Comparison of ENCODE assay signal across 26 mouse cellular contexts in the genomic region with DNA sequence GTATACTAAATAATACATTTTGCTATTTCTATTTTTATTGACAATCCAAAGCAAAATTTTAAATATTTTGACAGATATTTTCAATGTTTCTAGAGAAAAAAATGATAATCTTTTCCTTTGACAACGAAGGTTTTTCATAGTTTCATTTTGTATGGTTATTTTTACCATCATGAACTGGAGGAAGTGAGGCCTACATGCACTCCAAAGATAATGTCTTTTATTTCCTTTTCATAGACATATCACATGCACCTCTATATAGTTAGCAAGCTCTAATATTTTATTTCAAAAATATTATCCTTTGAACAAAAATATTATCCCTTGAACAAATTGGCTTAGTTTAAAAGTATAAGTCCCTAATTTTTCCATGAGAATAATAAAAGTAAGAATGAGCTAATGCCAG. TPM values are rescaled to one million over a fixed set of nuclear protein-coding genes. Genes with fewer than 3 reads are reported as not detected.
DNase-seq lines count a peak whose midpoint lies in the region; ATAC-seq and TF ChIP-seq lines count a peak whose summit lies in the region.
"Had no signal": no experiment of that assay in that cellular context is flagged by ENCODE, and none has a peak within 500 bp of the region (broad histone marks: within the 10 kb centered on the region; RNA-seq: fewer than 3 reads in every experiment).

No protein-coding gene starts in this region.

- H3K36me3 ChIP-seq in MEL (ENCODE audit: control insufficient read depth in 1 of 2, insufficient read depth in 2 of 2, low read length in 2 of 2): peaks cover 0 to 9% of the 10 kb centered on the region in 2 experiments; a peak in 2 of 4 replicates
- H3K36me3 ChIP-seq: embryonic facial prominence, embryonic 13.5 days; embryonic facial prominence, embryonic 15.5 days; forebrain, embryonic 10.5 days; forebrain, embryonic 12.5 days had no signal

- no peaks in the 10 kb centered on the region for H3K9me3 ChIP-seq in MEL (replicated peaks; ENCODE audit: insufficient read depth, low read length)
- H3K9me3 ChIP-seq: embryonic facial prominence, embryonic 13.5 days; embryonic facial prominence, embryonic 15.5 days; forebrain, embryonic 10.5 days; forebrain, embryonic 12.5 days; G1E had no signal

- no peak overlapping the region for H3K9ac ChIP-seq in MEL (ENCODE audit: control insufficient read depth, low read depth, low read length, poor library complexity, severe bottlenecking)
- H3K9ac ChIP-seq: embryonic facial prominence, embryonic 13.5 days; embryonic facial prominence, embryonic 15.5 days; forebrain, embryonic 12.5 days had no signal

- TF ChIP-seq RAD21 in MEL (IDR thresholded peaks at IDR 0.05; ENCODE audit: low read depth, low read length): no peak

- TF ChIP-seq CTCF in MEL (IDR thresholded peaks at IDR 0.05 in 2 of 3, conservative IDR thresholded peaks at IDR 0.05 in 1 of 3; ENCODE audit: control insufficient read depth in 1 of 3, insufficient read depth in 1 of 3, low read depth in 2 of 3, low read length in 3 of 3, poor library complexity in 1 of 3, severe bottlenecking in 1 of 3): no peak

- H3K4me3 ChIP-seq in MEL (ENCODE audit: control insufficient read depth in 1 of 2, insufficient read depth in 1 of 2, low read depth in 2 of 2, low read length in 2 of 2): peak overlapping the region in 1 of 2 experiments; percentile 30; a peak in 1 of 4 replicates
- H3K4me3 ChIP-seq: embryonic facial prominence, embryonic 13.5 days; embryonic facial prominence, embryonic 15.5 days; erythroblast, embryonic 14.5 days; forebrain, embryonic 10.5 days; forebrain, embryonic 12.5 days had no signal

- H3K4me1 ChIP-seq in MEL (ENCODE audit: control insufficient read depth in 1 of 2, insufficient read depth in 2 of 2, low read length in 2 of 2): peaks cover 3 to 10% of the 10 kb centered on the region in 2 experiments; a peak in 3 of 4 replicates
- H3K4me1 ChIP-seq: embryonic facial prominence, embryonic 13.5 days; embryonic facial prominence, embryonic 15.5 days; forebrain, embryonic 10.5 days; forebrain, embryonic 12.5 days had no signal

- intact Hi-C loops in left cerebral cortex, postnatal 25 days (cut with DNase I): no loop called here

- peak; percentile 25 to 41; a peak in 2 of 4 replicates for TF ChIP-seq EP300 in MEL (IDR thresholded peaks at IDR 0.05; ENCODE audit: low read depth in 1 of 2, low read length in 2 of 2)

- no peak for TF ChIP-seq POLR2A in MEL (IDR thresholded peaks at IDR 0.05; ENCODE audit: control insufficient read depth in 1 of 2, insufficient read depth in 1 of 2, low read depth in 1 of 2, low read length in 2 of 2, poor library complexity in 1 of 2)

- peak; percentile 48 to 69; a peak in 3 of 4 replicates for ATAC-seq in hematopoietic stem cell, adult 5-6 weeks (replicated peaks in 1 of 2; ENCODE audit: insufficient read depth in 1 of 2, low FRiP score in 2 of 2, low TSS enrichment in 1 of 2, low read depth in 1 of 2, poor library complexity in 2 of 2, severe bottlenecking in 2 of 2)
- ATAC-seq: CD4-positive, CD25-positive, alpha-beta regulatory T cell, adult 4 months; forebrain, embryonic 14.5 days; forebrain, embryonic 16.5 days had no signal

- no peak overlapping the region for H3K27ac ChIP-seq in MEL (ENCODE audit: control insufficient read depth, low read depth, low read length)
- H3K27ac ChIP-seq: embryonic facial prominence, embryonic 13.5 days; embryonic facial prominence, embryonic 15.5 days; forebrain, embryonic 10.5 days; forebrain, embryonic 12.5 days had no signal

- DNase-seq in 416B (ENCODE audit: low read depth) (peak; percentile 52), MEL (ENCODE audit: low read depth, low spot score) (peak; percentile 22)
- no peak for DNase-seq in right cerebral cortex, postnatal 36 days (ENCODE audit: low spot score in 2 of 2)
- DNase-seq in cerebellum, adult 11-12 months: no peak
- no peak for DNase-seq in left cerebral cortex, postnatal 25 days (ENCODE audit: low spot score in 2 of 2)
- DNase-seq: adrenal gland, adult 2 months; adrenal gland, postnatal 10 days; adrenal gland, postnatal 25 days; B cell, adult 2 months; cerebellum, adult 11 months; cerebellum, adult 2 months; cerebellum, adult 9-10 months; cerebellum, postnatal 10 days; cerebellum, postnatal 25 days; embryo, embryonic 11 days had no signal

- H3K79me2 ChIP-seq in MEL (ENCODE audit: control insufficient read depth, insufficient read depth, low read length, poor library complexity): no peaks in the 10 kb centered on the region

- H3K27me3 ChIP-seq in MEL (ENCODE audit: control insufficient read depth in 1 of 2, insufficient read depth in 2 of 2, low read length in 2 of 2): no peaks in the 10 kb centered on the region
- H3K27me3 ChIP-seq: CH12.LX; embryonic facial prominence, embryonic 13.5 days; embryonic facial prominence, embryonic 15.5 days; forebrain, embryonic 12.5 days had no signal

TF ChIP-seq in MEL, 35 proteins besides CTCF, POLR2A, EP300 and RAD21:
- TF ChIP-seq GATA1 (IDR thresholded peaks at IDR 0.05; ENCODE audit: low read depth, low read length) (peak; percentile 37; the same call in 1 of the 2 replicates), POLR2AphosphoS5 (IDR thresholded peaks at IDR 0.05; ENCODE audit: borderline replicate concordance, low read depth, low read length) (no peak), TAL1 (IDR thresholded peaks at IDR 0.05; ENCODE audit: low read length) (peak; percentile 39), TCF12 (IDR thresholded peaks at IDR 0.05; ENCODE audit: low read depth, low read length) (peak; percentile 60; the same call in 1 of the 2 replicates)

RNA-seq across cellular contexts. Expression of a gene that starts 17.5 kb away (rescaled TPM):
- not detected in 2 replicates for total RNA-seq in MEL (2012; rRNA removed)
- not detected for polyA plus RNA-seq in MEL (2012; ENCODE audit: insufficient read depth in 1 of 2, insufficient read length in 2 of 2, low read depth in 1 of 2, low replicate concordance in 2 of 2, missing spikeins in 1 of 2)
- total RNA-seq in hematopoietic stem cell, adult 5-6 weeks (2017): 0.55 and 0.88 TPM in 2 replicates
- total RNA-seq in left cerebral cortex, postnatal 25 days (2021): 1 to 10 TPM; 3.2 to 4.0 TPM
- total RNA-seq: adrenal gland, postnatal 10 days; CH12.LX had no signal
- polyA plus RNA-seq: CD4-positive, CD25-positive, alpha-beta regulatory T cell, adult 4 months; embryonic facial prominence, embryonic 13.5 days; embryonic facial prominence, embryonic 15.5 days; G1E had no signal

RNA-seq across cellular contexts. Expression of a gene that starts 24.1 kb away (rescaled TPM):
- 3.3 and 4.3 TPM in 2 replicates for total RNA-seq in MEL (2012; rRNA removed)
- 1 to 10 TPM in 1 of 2 experiments, not detected in 1; 2.7 TPM for polyA plus RNA-seq in MEL (2012; ENCODE audit: insufficient read depth in 1 of 2, insufficient read length in 2 of 2, low read depth in 1 of 2, low replicate concordance in 2 of 2, missing spikeins in 1 of 2)
- 23.5 and 43.2 TPM in 2 replicates for total RNA-seq in hematopoietic stem cell, adult 5-6 weeks (2017)
- total RNA-seq in left cerebral cortex, postnatal 25 days (2021): 1 to 10 TPM; 4.1 to 4.6 TPM

RNA-seq across cellular contexts. Expression of a gene that starts 24.2 kb away (rescaled TPM):
- 20.3 and 22.2 TPM in 2 replicates for total RNA-seq in MEL (2012; rRNA removed)
- 100 to 1,000 TPM in 1 of 2 experiments, 10 to 100 TPM in 1; 16.8 to 116 TPM for polyA plus RNA-seq in MEL (2012; ENCODE audit: insufficient read depth in 1 of 2, insufficient read length in 2 of 2, low read depth in 1 of 2, low replicate concordance in 2 of 2, missing spikeins in 1 of 2)
- total RNA-seq in hematopoietic stem cell, adult 5-6 weeks (2017): 49.9 and 52.2 TPM in 2 replicates
- 10 to 100 TPM; 17.6 to 19.1 TPM for total RNA-seq in left cerebral cortex, postnatal 25 days (2021)

RNA-seq across cellular contexts. Expression of a gene that starts 55.8 kb away (rescaled TPM):
- 72.1 and 82.0 TPM in 2 replicates for total RNA-seq in MEL (2012; rRNA removed)
- 10 to 100 TPM in 1 of 2 experiments, not detected in 1; 38.3 TPM for polyA plus RNA-seq in MEL (2012; ENCODE audit: insufficient read depth in 1 of 2, insufficient read length in 2 of 2, low read depth in 1 of 2, low replicate concordance in 2 of 2, missing spikeins in 1 of 2)
- 9.8 and 22.3 TPM in 2 replicates for total RNA-seq in hematopoietic stem cell, adult 5-6 weeks (2017)
- total RNA-seq in left cerebral cortex, postnatal 25 days (2021): 10 to 100 TPM; 15.7 to 18.8 TPM

Comparison
In these comparisons a context has a peak if more than half of its experiments do, and no peak if none do; other contexts are left out.
1. DNase-seq: peak in 416B (single experiment) and MEL (single experiment); none in right cerebral cortex, postnatal 36 days (0 of 2), cerebellum, adult 11-12 months (single experiment) and left cerebral cortex, postnatal 25 days (0 of 2).